8 mouse cellular contexts compared by ENCODE assay signal in genomic region chr8:120678447-120678846, GRCm38 (mm10). TPM values are rescaled to one million over a fixed set of nuclear protein-coding genes. Genes with fewer than 3 reads are reported as not detected.
A peak's percentile ranks its signal among the peaks of the same experiment; 100 is the strongest.
DNase-seq lines count a peak whose midpoint lies in the region; ATAC-seq and TF ChIP-seq lines count a peak whose summit lies in the region.

No protein-coding gene starts in this region.

- WGBS in intestine, embryonic 16.5 days, result 13% methylated on average over 10 of the region's 10 CpGs
- 13% methylated on average over 10 of the region's 10 CpGs for WGBS in midbrain, embryonic 11.5 days

- H3K36me3 ChIP-seq in intestine, embryonic 16.5 days (ENCODE audit: control insufficient read depth, insufficient read depth, low read length), result peaks cover 7% of the 10 kb centered on the region
- peaks cover under 1% of the 10 kb centered on the region for H3K36me3 ChIP-seq in midbrain, embryonic 11.5 days (ENCODE audit: control insufficient read depth, insufficient read depth, low read length)

- no peak overlapping the region for H3K4me3 ChIP-seq in cortical plate, adult 2 months (ENCODE audit: insufficient read depth, low read length)
- H3K4me3 ChIP-seq in intestine, embryonic 16.5 days (ENCODE audit: low read length), result no peak overlapping the region
- no peak overlapping the region for H3K4me3 ChIP-seq in midbrain, embryonic 11.5 days (ENCODE audit: low read depth, low read length)

- peak; percentile 79 for DNase-seq in adrenal gland, adult 2 months
- peak; percentile 86 for DNase-seq in gastrocnemius, postnatal 14 days
- peak; percentile 91 to 92 for DNase-seq in left cerebral cortex, postnatal 14 days (ENCODE audit: low spot score in 2 of 2)
- peak; percentile 99 for DNase-seq in midbrain, embryonic 11.5 days (ENCODE audit: low spot score, missing footprints)
- DNase-seq in skeletal muscle tissue, adult 2 months (ENCODE audit: low read depth, low spot score), result peak; percentile 81
- peak; percentile 61 for DNase-seq in yolk sac, embryonic 10.5 days (ENCODE audit: low spot score)

- TF ChIP-seq CTCF in cortical plate, adult 2 months (IDR thresholded peaks at IDR 0.05; ENCODE audit: extremely low read depth, insufficient read depth, low read length), result peak; percentile 90

- no peak for TF ChIP-seq POLR2A in cortical plate, adult 2 months (IDR thresholded peaks at IDR 0.05; ENCODE audit: extremely low read depth, insufficient read depth, low read length)

- ATAC-seq in intestine, embryonic 16.5 days, result 0 out of 2 replicates have a peak, but pooled peaks have one; percentile 3
- ATAC-seq in midbrain, embryonic 11.5 days (ENCODE audit: low FRiP score), result peak; percentile 52; the same call in 1 of the 2 replicates

- no peak overlapping the region for H3K9ac ChIP-seq in intestine, embryonic 16.5 days (ENCODE audit: low read depth, low read length)
- no peak overlapping the region for H3K9ac ChIP-seq in midbrain, embryonic 11.5 days (ENCODE audit: low read length)

- no peaks in the 10 kb centered on the region for H3K4me1 ChIP-seq in cortical plate, adult 2 months (ENCODE audit: control insufficient read depth, insufficient read depth, low read length)
- H3K4me1 ChIP-seq in intestine, embryonic 16.5 days (ENCODE audit: control insufficient read depth, insufficient read depth, low read length), result 0 out of 2 replicates have a peak, but pooled peaks cover 6% of the 10 kb centered on the region
- no peaks in the 10 kb centered on the region for H3K4me1 ChIP-seq in midbrain, embryonic 11.5 days (ENCODE audit: control insufficient read depth, insufficient read depth, low read length)

- H3K4me2 ChIP-seq in intestine, embryonic 16.5 days (ENCODE audit: low read depth, low read length), result no peak overlapping the region
- H3K4me2 ChIP-seq in midbrain, embryonic 11.5 days, result no peak overlapping the region

- intact Hi-C loops in gastrocnemius, postnatal 14 days (cut with DNase I; ENCODE audit: low total_unique reads), result loop anchor here (10.0 kb wide), 1 partner anchor 416 kb away; no protein-coding TSS in a partner anchor
- intact Hi-C loops in left cerebral cortex, postnatal 14 days (cut with DNase I), result loop anchor here (5.0 kb wide), 1 partner anchor 59 kb away; the partner anchor contains the start of gene Irf8

- H3K9me3 ChIP-seq in intestine, embryonic 16.5 days (ENCODE audit: control insufficient read depth, low read length), result no peaks in the 10 kb centered on the region
- H3K9me3 ChIP-seq in midbrain, embryonic 11.5 days (ENCODE audit: control insufficient read depth, low read length), result no peaks in the 10 kb centered on the region

- no peaks in the 10 kb centered on the region for H3K27me3 ChIP-seq in intestine, embryonic 16.5 days (replicated peaks; ENCODE audit: control insufficient read depth, insufficient read depth, low read length)
- no peaks in the 10 kb centered on the region for H3K27me3 ChIP-seq in midbrain, embryonic 11.5 days (ENCODE audit: control insufficient read depth, insufficient read depth, low read length)

- no peak overlapping the region for H3K27ac ChIP-seq in cortical plate, adult 2 months (ENCODE audit: insufficient read depth, low read length)
- H3K27ac ChIP-seq in intestine, embryonic 16.5 days (ENCODE audit: low read length), result no peak overlapping the region
- no peak overlapping the region for H3K27ac ChIP-seq in midbrain, embryonic 11.5 days (ENCODE audit: low read depth, low read length)

RNA-seq across cellular contexts. Expression of gene Emc8, which starts 10.1 kb away (rescaled TPM):
- 100 to 1,000 TPM in 1 of 2 experiments, 10 to 100 TPM in 1; 73.1 to 136 TPM for total RNA-seq in adrenal gland, adult 2 months (2021)
- polyA plus RNA-seq in adrenal gland, adult 2 months (2012; rRNA removed), result 145 and 176 TPM in 2 replicates
- 51.2 and 52.1 TPM in 2 replicates for polyA plus RNA-seq in cortical plate, adult 2 months (2012; rRNA removed)
- total RNA-seq in gastrocnemius, postnatal 14 days (2021), result 10 to 100 TPM; 25.6 to 34.3 TPM
- 214 and 235 TPM in 2 replicates for polyA plus RNA-seq in intestine, embryonic 16.5 days (2015; fragmentation: Nextera tagmentation; extraction: Ambion mirVana)
- total RNA-seq in left cerebral cortex, postnatal 14 days (2021), result 10 to 100 TPM; 72.6 to 78.6 TPM
- polyA plus RNA-seq in midbrain, embryonic 11.5 days (2014; fragmentation: Nextera tagmentation; extraction: Ambion mirVana), result 292 and 306 TPM in 2 replicates

RNA-seq across cellular contexts. Expression of gene Cox4i1, which starts 10.4 kb away (rescaled TPM):
- total RNA-seq in adrenal gland, adult 2 months (2021), result 1,000 to 10,000 TPM; 1,249 to 1,840 TPM
- 508 and 556 TPM in 2 replicates for polyA plus RNA-seq in adrenal gland, adult 2 months (2012; rRNA removed)
- polyA plus RNA-seq in cortical plate, adult 2 months (2012; rRNA removed), result 2,189 and 2,300 TPM in 2 replicates
- 1,000 to 10,000 TPM; 1,541 to 1,794 TPM for total RNA-seq in gastrocnemius, postnatal 14 days (2021)
- polyA plus RNA-seq in intestine, embryonic 16.5 days (2015; fragmentation: Nextera tagmentation; extraction: Ambion mirVana), result 1,710 and 1,737 TPM in 2 replicates
- total RNA-seq in left cerebral cortex, postnatal 14 days (2021), result 1,000 to 10,000 TPM; 1,181 to 1,191 TPM
- polyA plus RNA-seq in midbrain, embryonic 11.5 days (2014; fragmentation: Nextera tagmentation; extraction: Ambion mirVana), result 937 and 953 TPM in 2 replicates

RNA-seq across cellular contexts. Expression of gene Gm27021, which starts 10.6 kb away (rescaled TPM):
- not detected for total RNA-seq in adrenal gland, adult 2 months (2021)
- 3.4 and 10.8 TPM in 2 replicates for polyA plus RNA-seq in adrenal gland, adult 2 months (2012; rRNA removed)
- 1.5 and 1.9 TPM in 2 replicates for polyA plus RNA-seq in cortical plate, adult 2 months (2012; rRNA removed)
- total RNA-seq in gastrocnemius, postnatal 14 days (2021), result not detected
- 1.5 TPM in 2 replicates for polyA plus RNA-seq in intestine, embryonic 16.5 days (2015; fragmentation: Nextera tagmentation; extraction: Ambion mirVana)
- not detected for total RNA-seq in left cerebral cortex, postnatal 14 days (2021)
- 3.4 and 3.5 TPM in 2 replicates for polyA plus RNA-seq in midbrain, embryonic 11.5 days (2014; fragmentation: Nextera tagmentation; extraction: Ambion mirVana)

RNA-seq across cellular contexts. Expression of gene 1190005I06Rik, which starts 31.0 kb away (rescaled TPM):
- total RNA-seq in adrenal gland, adult 2 months (2021), result 10 to 100 TPM in 1 of 2 experiments, 1 to 10 TPM in 1; 7.2 to 27.6 TPM
- 14.9 and 33.6 TPM in 2 replicates for polyA plus RNA-seq in adrenal gland, adult 2 months (2012; rRNA removed)
- polyA plus RNA-seq in cortical plate, adult 2 months (2012; rRNA removed), result 10.8 and 11.0 TPM in 2 replicates
- total RNA-seq in gastrocnemius, postnatal 14 days (2021), result under 1 TPM; 0.59 to 0.84 TPM
- polyA plus RNA-seq in intestine, embryonic 16.5 days (2015; fragmentation: Nextera tagmentation; extraction: Ambion mirVana), result 1.8 and 1.9 TPM in 2 replicates
- 1 to 10 TPM; 5.7 to 6.7 TPM for total RNA-seq in left cerebral cortex, postnatal 14 days (2021)
- polyA plus RNA-seq in midbrain, embryonic 11.5 days (2014; fragmentation: Nextera tagmentation; extraction: Ambion mirVana), result 2.9 and 4.4 TPM in 2 replicates

RNA-seq across cellular contexts. Expression of gene Irf8, which starts 57.7 kb away (rescaled TPM):
- total RNA-seq in adrenal gland, adult 2 months (2021), result 10 to 100 TPM; 11.9 to 41.9 TPM
- polyA plus RNA-seq in adrenal gland, adult 2 months (2012; rRNA removed), result 49.1 and 74.7 TPM in 2 replicates
- 4.1 and 4.8 TPM in 2 replicates for polyA plus RNA-seq in cortical plate, adult 2 months (2012; rRNA removed)
- total RNA-seq in gastrocnemius, postnatal 14 days (2021), result 1 to 10 TPM; 2.4 to 3.0 TPM
- 55.5 and 55.6 TPM in 2 replicates for polyA plus RNA-seq in intestine, embryonic 16.5 days (2015; fragmentation: Nextera tagmentation; extraction: Ambion mirVana)
- total RNA-seq in left cerebral cortex, postnatal 14 days (2021), result 1 to 10 TPM; 3.9 to 5.2 TPM
- 4.7 and 4.9 TPM in 2 replicates for polyA plus RNA-seq in midbrain, embryonic 11.5 days (2014; fragmentation: Nextera tagmentation; extraction: Ambion mirVana)
